Mouse (Mus musculus) spleen, adult 2 months (tissue): ENCODE data around the gene Ndufs6. TPM values are rescaled to one million over a fixed set of nuclear protein-coding genes. Genes with fewer than 3 reads are reported as not detected.

ENCODE experiments used
- DNase-seq, 2 experiments: peaks; one replicate each; pipeline versions ENCODE4 v3.0.0 to v3.0.0-alpha.2; 2012 to 2021; ENCODE audit warnings: low spot score in 2 of 2, low read depth in 1 of 2
- H3K27ac ChIP-seq: fragments of 200-500 bp; 2 replicates; pipeline ENCODE4 v1.5.1; 2012; ENCODE audit warnings: low read length, inconsistent platforms; ENCODE audit not compliant: insufficient read depth
- H3K27me3 ChIP-seq: fragments of 200-500 bp; 2 replicates; pipeline ENCODE4 v1.6.1; 2012; ENCODE audit warnings: mild to moderate bottlenecking, moderate library complexity, low read length, inconsistent platforms; ENCODE audit not compliant: control insufficient read depth, insufficient read depth
- H3K36me3 ChIP-seq: fragments of 200-500 bp; 2 replicates; pipeline ENCODE4 v1.6.1; 2012; ENCODE audit warnings: mild to moderate bottlenecking, low read length, inconsistent platforms; ENCODE audit not compliant: control insufficient read depth, insufficient read depth
- H3K4me1 ChIP-seq: fragments of 200-500 bp; 2 replicates; pipeline ENCODE4 v1.6.1; 2011; ENCODE audit warnings: inconsistent platforms; ENCODE audit not compliant: control insufficient read depth, insufficient read depth, insufficient read length
- H3K4me3 ChIP-seq: fragments of 200-500 bp; 2 replicates; pipeline ENCODE4 v1.5.1; 2011; ENCODE audit warnings: mild to moderate bottlenecking, inconsistent platforms; ENCODE audit not compliant: insufficient read depth, insufficient read length; ENCODE audit errors: extremely low read depth
- CTCF ChIP-seq: fragments of 200-500 bp; IDR thresholded peaks from 2 replicates; pipeline ENCODE4 v1.5.1; 2011; ENCODE audit warnings: mild to moderate bottlenecking, inconsistent platforms; ENCODE audit not compliant: insufficient read depth, insufficient read length, insufficient replicate concordance; ENCODE audit errors: extremely low read depth
- POLR2A ChIP-seq: fragments of 200-500 bp; IDR thresholded peaks from 2 replicates; pipeline ENCODE4 v1.6.1; 2011; ENCODE audit warnings: low read depth, low read length, inconsistent platforms
- WGBS: fragments of 180-500 bp; shearing (Covaris S2); methylation state at CpG from one replicate; pipeline ENCODE4 v1.1.7; 2018; 5-methylcytosine and 5-hydroxymethylcytosine counted together
- polyA plus RNA-seq: library from polyadenylated mRNA; depleted of rRNA; stranded (reverse); fragments of >200 nt; gene quantifications from 2 replicates; pipeline ENCODE4 v1.2.3, GENCODE M21; 2012; rRNA removed

The Ndufs6 gene
- polyA plus RNA-seq, 1 experiment = 19.9 TPM

DNA sequence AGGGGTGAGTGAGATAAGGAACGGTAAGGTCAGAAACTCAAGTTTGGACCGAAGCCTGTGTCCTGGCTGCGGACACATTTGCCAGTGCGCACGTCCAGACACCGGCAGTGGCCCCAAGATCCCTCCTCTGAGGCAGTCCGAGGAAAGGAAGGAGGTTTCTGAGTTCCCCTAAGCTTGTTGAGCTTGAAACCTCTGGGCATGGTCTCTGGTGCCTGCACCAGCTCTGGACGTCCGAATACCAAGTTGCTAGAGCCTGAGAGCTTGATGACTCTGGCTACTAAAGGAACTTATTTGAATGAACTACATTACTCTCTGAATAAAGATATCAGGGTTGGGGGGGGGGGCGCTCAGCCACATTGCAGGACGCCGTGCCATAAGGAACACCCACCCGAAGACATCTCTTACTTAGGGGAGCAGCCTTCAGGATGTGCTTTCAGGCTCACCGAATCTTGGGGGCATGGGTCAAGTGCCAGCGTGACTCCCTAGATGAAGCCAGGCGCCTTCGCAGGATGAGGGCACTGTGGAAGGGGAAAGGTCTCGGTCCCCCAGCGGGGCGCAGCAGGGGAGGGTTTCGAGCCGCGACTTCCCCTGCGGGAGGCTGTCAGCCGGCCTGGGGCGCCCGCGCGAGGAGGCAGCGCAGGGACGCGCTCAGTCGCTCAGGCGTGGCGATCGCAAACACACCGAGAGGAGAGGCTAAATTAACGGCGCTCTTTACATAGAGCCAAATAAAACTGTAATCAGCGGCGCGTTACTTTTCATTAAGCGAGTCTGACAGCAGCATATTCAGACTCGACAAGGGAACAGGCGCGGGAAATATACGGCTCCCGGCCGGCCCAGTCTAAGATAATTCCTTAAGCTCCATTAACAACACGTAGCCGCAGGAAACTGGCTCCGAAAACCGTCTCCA is 56.8 kb downstream of the Ndufs6 start:
- H3K4me3 ChIP-seq = no peak overlapping the region
- H3K27me3 ChIP-seq = peaks cover 19% of the 10 kb centered on the region
- WGBS = 4% methylated on average over 53 of the region's 53 CpGs

DNA sequence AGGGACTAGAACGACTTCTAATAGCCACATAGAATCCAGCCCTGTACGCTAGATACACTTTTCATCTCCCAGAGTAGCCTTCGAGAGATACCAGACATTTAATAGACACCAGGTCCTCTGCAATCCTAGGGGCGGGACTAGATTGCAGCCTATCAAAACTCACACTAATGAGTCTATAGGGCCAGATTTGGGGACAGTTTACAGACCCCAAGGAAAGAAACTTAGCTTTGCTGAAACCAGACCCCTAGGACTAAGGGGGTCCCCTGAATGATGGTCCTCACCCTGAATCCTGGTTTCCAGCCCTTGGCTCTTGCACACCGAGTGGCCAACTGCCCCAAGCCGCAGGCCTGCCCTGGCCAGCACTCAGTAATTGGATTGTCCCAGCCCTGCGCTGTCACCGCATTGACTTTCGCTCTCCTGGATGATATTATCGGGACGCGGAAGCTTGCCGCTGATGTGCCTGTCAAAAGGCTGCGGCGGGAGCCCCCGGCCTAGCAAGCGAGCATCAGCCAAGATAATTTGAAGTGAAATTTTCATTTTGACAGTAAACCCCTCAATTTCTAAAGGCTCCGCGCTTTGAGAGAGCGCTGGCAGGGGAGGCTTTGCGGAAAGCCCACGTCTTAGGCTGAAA is 57.8 kb downstream of the Ndufs6 start:
- Histone ChIP-seq H3K36me3 (no peaks in the 10 kb centered on the region), H3K27ac (no peak overlapping the region), H3K27me3 (peaks cover 19% of the 10 kb centered on the region), H3K4me1 (no peaks in the 10 kb centered on the region; the same call in 1 of the 2 replicates), H3K4me3 (no peak overlapping the region)
- no peak for TF ChIP-seq CTCF
- no peak for TF ChIP-seq POLR2A
- DNase-seq = no peak
- 18% methylated on average over 22 of the region's 22 CpGs for WGBS

More for the DNA sequence above, 56.8 kb downstream of the Ndufs6 start:
- H3K4me1 ChIP-seq = no peaks in the 10 kb centered on the region; the same call in 1 of the 2 replicates
- TF ChIP-seq POLR2A = no peak
- no peak for TF ChIP-seq CTCF
- no peaks in the 10 kb centered on the region for H3K36me3 ChIP-seq
- DNase-seq = no peak
- H3K27ac ChIP-seq = no peak overlapping the region

DNA sequence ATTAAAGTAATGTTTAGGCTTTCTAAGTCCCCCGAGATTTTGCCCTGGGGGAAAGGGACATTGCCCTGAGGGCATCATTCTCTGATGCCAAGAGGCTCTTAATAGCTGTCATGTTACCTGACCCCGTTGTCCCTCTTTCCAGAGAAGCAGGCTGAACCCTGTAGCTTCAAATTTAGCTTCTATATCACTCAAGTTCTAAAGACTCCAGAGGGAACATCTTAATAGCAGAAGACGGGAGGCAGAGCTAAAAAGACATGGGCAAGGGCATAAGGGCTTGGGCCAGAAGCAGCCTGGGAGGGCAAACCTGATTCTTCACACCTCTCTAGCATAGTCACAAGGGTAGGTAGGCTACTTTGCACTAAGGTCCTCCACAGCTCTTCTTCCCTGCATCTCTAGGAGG is 58.5 kb downstream of the Ndufs6 start:
- Histone ChIP-seq H3K4me1 (peaks cover 3% of the 10 kb centered on the region; the same call in 1 of the 2 replicates), H3K27ac (no peak overlapping the region), H3K36me3 (no peaks in the 10 kb centered on the region), H3K4me3 (no peak overlapping the region), H3K27me3 (peaks cover 23% of the 10 kb centered on the region)
- WGBS = 28% methylated on average over 3 of the region's 3 CpGs
- no peak for TF ChIP-seq CTCF
- TF ChIP-seq POLR2A = no peak
- no peak for DNase-seq

Other genes starting within 250 kb of the Ndufs6 start
- gene Irx4, start 68.1 kb downstream of the Ndufs6 start, polyA plus RNA-seq = 0.96 and 1.1 TPM in 2 replicates
- 67.3 and 95.1 TPM in 2 replicates for gene Mrpl36, start within 50 bp of the Ndufs6 start, polyA plus RNA-seq
- gene Lpcat1, start 138.7 kb upstream of the Ndufs6 start, polyA plus RNA-seq = 64.9 and 81.3 TPM in 2 replicates
- 0.49 and 0.56 TPM in 2 replicates for gene Slc6a3, start 208.2 kb upstream of the Ndufs6 start, polyA plus RNA-seq